Mouse (Mus musculus): ENCODE data around the gene Lhfpl4.
A peak's percentile ranks its signal among the peaks of the same experiment; 100 is the strongest.

Gene Lhfpl4

DNA sequence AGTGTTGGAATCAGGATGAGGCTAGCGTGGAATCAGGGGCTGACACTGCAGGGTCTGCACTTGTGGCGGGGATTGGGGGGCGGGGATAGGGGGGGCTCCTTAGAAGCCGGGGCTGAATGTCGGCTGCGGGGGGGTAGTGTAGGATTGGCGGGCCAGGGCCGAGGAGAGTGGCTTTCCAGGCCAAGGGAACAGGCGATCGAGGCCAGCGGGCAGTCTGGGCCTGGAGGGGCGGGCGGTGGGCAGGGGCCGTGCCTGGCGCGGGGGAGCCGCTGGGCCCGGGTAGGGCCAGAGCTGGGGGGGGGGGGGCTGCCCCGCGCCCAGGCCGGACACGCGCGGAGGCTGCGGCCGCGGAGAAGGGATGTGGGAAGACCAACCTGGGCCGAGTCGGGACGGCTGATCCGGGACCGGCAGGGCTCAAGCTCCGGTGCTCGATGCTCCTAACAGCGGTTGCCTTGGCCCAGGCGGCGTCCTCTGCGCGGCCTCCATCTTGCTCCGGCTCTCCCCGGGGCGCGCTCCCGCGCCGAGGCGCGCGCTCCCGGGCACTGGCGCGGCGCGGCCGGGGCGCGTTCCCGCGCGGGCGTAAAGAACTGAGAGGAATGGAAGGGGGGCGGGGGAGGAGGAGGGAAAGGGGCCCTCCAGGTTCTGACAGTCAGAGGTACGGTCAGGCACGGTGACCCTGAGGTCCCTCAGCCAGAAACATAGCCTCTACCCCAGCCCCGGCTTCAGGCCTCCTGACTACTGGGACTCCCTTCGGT lies at the start of gene Lhfpl4:
Gene Lhfpl4 (minus strand): TSS at position 544 of the 755 bp plus-strand sequence.
- no peak for DNase-seq

DNA sequence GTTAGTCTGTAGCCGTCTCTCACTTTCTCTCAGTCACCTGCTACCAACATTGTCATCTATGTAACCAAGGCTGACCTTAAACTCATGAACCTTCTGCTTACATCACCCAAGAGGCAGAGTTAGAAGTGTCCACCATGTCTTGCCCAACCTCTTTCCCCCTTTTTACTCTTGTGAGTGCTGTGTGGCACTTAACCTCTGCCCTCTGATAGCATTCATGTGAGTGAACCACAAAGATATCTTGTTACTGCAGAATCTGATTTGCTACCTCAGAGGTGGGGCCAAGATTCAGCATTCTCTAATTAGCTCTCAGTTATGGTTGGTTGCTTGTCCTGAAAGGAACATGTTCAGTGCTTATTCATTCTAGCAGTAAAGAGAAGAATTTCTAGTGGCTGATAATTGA lies 47.6 kb upstream of the Lhfpl4 start:
- DNase-seq = peak in 1 of 2 experiments; percentile 57

DNA sequence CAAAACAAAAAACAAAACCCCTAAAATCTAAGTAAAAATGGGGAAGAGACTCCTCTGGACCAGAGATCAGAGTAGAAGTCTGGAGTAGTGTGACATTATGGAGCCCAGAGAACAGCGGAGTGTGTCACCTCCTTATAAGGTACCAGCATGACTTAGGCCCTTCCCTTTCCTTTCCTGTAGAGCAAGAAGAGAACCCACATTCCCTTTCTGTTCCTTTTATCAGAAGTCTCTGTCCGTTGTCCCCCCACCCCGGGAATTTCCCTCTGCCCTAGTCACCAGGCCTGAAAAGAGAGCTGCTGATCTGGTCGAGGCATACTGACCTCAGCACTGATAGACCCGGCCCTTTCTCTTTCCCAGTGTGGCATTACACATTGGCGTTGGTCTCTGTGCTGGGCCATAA lies 43.3 kb upstream of the Lhfpl4 start:
- DNase-seq = peak; percentile 18 to 23

DNA sequence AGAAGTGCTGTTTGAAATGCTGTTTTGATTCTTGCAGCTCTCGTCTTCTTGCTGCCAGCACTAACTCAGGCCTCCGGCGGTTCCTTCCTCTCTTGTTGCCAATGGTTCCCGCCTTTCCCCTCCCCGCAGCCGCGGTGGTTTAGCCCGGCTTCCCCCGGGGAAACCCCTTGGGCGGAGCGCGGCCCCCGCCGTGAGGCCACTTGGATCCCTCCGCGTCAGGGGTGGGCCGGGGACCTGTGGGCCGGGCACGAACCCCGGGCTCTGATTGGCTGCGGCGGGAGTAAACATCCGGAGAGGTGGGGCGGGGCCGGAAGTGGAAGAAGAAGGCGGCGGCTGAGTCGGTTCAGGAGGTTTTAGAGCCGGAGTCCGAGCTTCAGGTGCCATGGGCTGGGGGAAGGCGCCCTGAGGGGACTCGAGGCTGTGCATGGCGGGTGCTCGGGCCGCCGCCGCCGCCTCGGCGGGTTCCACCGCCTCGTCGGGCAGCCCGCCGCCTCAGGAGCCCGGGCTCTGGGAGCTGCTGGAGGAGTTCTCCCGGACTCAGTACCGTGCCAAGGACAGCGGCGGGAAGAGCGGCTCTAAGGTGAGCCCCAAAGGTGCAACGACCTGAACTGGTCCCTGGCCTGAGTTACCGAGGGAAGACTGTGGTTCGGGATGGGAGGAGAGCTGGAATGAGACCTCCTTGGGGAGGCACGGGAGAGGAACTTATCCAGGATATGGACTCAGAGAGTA lies 42.5 kb upstream of the Lhfpl4 start, which contains the start of gene Mtmr14:
Gene Mtmr14 (plus strand): TSS at position 302 of the 729 bp plus-strand sequence.
- peak; percentile 99 for DNase-seq

DNA sequence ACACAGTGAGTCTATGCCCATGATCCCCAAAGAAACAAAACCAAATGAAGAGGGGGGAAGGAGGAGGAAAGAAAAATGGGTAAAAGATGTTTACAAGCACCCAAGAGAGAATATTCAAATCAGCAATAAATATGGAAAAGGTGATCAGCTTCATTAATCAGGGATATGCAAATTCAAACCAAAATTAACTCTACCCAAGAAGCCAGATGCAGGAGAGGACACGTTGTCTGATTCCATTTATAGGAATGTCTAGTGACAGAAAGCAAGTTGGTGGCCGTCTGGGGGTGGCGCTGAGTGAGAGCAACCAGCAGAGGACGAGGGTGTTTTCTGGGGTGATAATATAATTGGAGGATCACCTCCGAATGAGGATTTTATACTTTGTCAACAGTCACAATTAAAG lies 40.0 kb upstream of the Lhfpl4 start:
- no peak for DNase-seq

DNA sequence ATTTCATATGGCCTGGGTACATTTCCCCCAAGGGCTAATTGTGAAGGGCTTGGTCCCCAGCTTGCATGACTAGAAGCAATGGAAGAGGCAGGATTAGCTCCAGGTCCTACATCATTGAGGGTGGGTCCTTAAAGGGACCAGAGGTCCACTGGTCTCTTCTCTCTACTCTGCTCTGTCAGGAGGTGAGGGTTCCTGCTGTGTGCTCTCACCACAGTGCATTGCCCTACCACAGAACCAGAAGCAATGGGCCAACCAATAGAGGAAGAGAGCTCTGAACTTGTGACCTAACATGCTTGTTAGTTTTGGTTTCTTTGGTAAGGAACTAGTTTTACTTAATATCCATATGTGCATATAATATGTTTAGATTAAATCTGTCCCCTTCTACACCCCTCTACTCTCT lies 31.5 kb upstream of the Lhfpl4 start:
- DNase-seq = no peak

DNA sequence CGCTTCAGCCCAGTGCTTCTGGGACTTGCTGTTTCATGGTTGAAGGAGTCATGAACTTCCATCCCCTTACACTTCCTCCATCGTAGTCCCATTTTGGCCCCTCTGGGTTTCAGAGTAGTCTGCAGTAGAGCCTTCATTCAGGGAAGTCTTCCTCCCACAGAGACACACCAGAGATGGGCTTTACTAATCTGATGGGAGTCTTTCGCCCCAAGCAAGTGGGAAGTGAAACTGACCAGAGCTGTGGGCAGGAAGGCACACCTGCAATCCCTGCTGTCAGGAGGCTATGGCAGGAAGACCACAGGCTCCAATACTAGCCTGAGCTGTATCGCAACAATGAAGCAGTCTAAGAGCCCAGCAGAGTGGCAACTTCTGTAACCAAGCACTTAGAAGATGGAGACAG lies 30.6 kb upstream of the Lhfpl4 start:
- peak; percentile 7 to 15 for DNase-seq

DNA sequence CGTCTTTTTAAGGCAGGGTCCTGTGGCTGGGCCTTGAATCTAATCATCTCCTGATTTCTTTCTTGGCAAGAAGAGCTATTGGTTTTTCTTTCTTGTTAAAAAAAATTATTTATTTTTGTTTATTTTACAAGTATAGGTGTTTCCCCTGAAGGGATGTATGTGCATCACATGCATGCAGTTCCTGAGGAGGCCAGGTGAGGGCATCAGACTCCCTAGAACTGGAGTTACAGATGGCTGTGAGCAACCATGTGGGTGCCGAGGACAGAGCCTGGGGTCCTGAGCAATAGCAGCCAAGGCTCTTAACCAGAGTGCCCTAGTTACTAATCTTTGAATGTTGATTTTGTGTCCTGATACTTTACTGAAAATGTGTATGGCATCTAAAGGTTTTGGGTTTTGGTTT lies 21.1 kb upstream of the Lhfpl4 start:
- DNase-seq = no peak

DNA sequence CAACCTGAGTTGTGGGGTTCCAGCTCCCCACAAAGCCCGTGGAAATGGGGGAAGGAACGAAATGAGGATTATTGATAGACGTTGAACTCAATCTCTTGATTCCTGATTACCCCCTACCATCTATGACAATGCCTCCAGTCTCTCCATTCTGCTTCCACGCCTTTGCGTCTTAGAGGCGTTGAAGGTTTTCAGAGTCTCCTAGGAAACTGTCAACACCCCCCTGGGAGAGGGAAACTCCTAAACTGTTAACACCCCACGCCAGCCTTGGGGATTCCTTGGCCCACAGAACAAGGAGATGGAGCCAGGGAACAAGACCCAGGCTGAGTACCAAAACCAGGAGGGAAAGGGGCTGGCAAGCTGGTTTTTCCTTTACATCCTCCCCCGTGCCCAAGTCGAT lies 410 bp upstream of the Lhfpl4 start:
- no peak for DNase-seq

DNA sequence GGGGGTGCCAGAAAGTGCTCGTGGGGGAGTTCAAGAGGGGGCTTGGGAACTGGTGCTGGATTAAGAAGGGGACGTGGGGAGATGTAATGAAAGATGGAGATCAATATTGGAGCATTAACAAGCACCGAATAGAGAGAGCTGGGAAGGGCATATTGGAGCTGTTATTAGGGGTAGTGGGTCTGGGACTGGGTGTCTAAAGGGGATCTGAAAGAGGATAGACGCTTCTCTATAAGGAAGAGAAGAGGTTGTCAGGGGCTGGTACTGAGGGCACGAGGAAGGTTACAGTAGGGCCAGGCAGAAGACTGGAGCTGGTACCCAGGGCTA lies 705 bp downstream of the Lhfpl4 start:
- no peak for DNase-seq

DNA sequence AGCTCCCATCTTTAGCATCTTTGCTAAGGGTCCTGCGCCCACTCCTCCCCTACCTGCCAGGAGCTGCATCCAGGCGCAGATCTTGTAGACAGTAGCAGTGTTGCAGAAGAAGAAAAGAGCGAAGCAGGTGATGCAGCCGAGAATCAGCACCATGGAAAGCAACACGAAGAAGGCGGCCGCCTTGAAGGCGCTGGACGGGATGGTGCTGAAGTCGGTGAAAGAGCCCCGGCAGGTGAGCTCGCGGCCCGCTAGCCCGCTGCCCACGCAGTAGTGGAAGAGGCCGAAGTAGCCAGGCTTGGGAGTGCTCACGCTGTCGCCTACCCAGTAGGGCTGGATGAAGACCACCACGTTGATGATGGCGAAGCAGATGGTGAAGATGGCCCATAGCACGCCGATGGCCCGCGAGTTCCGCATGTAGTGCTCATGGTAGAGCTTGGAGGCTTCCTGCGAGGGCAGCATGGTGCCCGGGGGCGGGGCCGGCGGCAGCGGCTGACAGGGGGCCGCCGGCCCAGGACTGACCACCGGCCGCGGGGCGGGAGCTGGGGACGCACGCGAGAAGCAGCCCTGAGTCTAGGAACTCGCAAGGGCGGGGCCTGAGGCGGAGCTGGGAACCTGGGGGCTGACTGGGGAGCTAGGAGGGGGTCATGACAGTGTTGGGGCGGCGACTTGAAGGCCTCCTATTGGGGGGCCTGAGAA lies 1.3 kb downstream of the Lhfpl4 start:
- peak in 1 of 2 experiments; percentile 19 for DNase-seq

DNA sequence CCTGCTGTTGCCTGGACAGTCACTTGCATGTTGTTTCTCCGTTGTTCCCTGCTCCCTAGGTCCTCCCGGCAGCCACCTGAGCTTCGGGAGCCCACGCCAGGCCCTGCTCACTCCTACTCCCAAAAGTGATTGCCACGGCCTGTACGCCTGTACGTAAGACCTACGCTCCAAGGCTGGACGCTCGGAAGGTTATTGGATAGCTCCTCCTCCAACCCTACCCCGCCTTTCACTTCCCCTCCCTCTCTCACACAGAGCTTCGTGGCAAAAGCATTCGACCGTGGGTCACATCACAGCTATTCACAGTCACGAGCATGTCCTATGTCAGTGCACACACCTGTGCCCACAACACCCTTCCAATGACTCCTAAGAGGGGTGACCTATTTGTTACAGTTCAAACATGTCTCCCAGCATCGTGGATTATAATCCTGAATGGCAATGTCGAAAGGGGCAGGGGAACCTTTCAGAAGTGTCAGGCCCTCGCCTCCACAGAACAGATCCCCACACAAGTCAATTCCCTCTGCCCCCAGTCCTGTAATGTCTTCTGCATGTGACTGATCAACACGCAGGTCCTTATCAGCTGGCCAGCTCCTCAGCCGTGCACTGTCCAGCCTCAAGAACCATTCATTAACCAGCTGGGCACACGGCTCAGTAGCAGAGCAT lies 10.2 kb downstream of the Lhfpl4 start:
- no peak for DNase-seq

DNA sequence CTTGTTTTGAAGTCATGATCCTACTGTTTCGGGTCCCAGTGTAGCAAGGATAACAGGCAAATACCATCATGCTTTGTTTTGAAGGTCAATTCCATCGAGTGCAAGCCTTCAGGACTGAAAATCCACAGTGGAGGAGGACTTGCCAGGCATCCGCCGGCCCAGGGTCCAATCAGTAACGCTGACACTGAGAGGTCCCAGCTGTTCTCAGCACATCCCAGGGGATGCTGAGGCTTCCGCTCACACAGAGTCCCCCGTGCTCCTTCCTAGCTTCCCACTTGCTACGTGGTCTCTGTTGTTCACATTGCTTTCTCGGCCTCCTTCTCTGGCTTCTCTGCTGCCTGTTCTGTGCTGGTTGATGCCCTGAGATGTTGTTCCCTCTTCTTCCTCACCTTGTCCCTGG lies 11.0 kb downstream of the Lhfpl4 start:
- DNase-seq = no peak

DNA sequence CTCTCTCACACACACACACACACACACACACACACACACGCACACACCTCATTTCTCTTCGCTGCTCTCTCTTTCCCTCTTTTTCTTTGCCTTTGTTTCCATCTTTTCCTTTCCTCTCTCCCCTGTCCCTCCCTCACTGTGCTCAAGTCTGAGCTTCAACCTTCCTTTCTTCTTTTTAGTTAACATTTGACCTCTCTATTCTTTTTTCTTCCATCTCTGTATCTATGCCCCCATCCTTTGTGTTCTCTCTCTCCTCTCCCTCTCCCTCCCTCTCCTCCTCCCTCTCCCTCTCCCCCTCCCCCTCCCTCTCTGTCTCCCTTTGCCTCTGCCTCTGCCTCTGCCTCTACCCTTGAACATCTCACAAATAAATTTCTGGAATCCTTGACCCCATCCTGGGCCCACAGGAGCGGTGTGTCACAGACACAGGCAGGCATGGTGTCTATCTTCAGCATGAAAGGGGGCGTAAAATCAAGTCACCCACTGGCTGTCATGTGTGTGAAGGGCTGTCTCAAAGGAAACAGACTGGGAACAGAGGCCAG lies 15.9 kb downstream of the Lhfpl4 start:
- no peak for DNase-seq

DNA sequence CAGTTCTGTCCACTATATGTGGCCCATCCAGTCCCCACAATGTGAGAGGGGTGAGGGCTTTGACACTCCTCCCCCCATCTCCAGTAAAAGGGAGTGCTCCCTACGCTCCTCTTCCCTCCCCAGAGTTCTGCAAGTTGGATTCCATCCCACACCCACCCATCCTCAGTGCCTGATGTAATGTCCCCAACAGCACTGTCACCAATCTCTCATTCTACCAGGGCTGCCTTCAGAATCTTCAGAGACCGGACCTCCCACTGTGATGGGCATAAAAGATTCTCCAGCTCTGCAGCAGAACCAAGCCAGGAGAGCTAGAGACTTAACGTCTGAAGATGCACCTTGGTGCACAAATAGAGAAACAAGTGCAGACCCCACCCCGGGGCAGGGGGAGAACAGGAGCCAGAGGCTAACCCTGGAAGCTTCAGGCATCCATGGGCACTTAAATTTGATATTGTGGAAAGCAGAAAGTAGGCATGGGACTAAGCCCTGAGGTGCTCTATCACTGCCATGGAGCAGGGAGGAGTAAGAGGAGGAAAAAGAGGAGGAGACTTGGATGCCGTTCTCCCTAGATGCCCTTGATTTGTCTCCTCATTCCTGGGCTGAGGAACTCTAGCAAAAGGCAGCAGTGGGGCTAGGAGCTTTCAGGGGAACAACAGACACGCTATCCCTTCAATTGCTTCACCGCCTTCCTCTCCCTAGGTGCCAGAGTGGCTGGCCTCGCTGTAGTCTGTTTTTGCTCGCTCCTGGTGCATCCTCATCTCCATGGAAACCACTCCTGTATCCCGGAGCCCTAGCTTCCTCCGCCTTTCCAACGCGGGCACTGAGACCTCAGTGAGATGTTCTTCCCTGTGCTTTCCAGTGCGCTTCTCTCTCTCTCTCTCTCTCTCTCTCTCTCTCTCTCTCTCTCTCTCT lies 16.6 kb downstream of the Lhfpl4 start:
- no peak for DNase-seq

DNA sequence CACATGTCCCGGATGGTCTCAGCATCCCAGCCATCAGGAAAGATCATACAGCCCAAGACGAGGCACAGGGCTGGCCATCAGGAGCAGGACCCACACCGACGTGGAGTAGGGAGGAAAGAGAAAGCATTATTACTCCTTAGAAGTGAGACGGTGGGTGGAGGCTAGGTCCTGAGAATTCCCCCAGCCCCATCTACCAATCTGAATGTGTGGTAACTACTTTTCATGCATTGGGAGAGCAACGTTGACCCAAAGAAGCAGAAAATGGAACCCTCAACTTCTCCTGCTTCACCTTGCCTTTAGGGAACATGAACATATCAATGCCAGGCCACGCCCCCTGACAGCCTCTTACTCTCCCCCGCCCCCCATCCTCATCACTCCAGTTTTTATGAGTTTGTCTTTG lies 18.6 kb downstream of the Lhfpl4 start:
- no peak for DNase-seq

DNA sequence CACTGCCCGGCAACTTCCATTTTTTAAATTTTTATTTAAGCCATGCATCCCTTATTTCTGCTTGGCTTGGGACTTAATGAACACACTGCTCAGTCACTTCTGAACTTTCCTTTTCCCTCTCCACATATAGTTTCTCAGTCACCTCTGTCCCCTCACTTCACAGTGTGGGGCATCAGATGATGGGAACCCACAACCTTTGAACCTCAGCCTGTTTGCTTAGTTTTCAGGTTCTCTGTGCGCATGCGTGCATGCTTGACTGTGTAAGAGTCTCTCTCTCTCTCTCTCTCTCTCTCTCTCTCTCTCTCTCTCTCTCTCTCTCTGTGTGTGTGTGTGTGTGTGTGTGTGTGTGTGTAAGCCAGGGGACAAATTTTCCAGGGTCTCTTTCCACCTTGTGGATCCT lies 19.7 kb downstream of the Lhfpl4 start:
- no peak for DNase-seq

DNA sequence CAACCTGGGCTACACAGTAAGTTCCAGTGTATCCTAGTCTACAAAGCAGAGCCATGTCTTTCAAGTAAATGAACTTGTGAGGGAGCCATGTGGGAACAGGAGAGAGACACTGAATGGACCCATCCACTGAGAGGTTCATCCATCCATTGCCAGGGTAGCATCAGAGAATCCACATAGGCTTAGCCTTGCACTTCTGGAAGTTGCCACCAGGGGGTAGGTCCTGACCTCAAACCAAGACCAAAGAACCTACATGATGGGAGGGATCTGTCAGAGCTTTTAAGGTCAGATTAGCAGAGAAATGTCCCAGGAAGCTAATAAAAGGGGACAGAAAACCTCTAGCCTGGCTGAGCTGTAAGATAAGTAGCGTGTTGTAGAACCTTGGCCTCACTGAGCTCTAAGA lies 22.6 kb downstream of the Lhfpl4 start:
- DNase-seq = peak; percentile 50 to 56

DNA sequence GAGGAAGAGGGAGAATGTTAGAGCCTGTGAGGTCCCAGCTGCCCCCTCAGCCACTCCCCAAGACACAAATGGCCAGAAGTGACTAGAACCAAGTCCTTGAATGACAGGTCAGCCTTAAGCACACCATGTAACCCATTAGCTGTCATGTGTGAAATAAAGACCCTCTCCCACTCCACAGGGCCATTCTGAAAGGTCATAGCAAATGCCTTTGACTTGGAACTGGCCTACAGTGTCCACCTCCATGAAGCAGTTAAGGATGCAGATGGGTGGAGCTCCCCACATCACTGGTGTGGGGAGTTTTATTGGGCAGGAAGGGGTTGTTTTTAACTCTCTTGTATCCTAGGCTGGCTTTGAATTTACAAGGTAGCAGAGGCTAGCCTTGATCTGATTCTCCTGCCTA lies 23.2 kb downstream of the Lhfpl4 start:
- DNase-seq = no peak

DNA sequence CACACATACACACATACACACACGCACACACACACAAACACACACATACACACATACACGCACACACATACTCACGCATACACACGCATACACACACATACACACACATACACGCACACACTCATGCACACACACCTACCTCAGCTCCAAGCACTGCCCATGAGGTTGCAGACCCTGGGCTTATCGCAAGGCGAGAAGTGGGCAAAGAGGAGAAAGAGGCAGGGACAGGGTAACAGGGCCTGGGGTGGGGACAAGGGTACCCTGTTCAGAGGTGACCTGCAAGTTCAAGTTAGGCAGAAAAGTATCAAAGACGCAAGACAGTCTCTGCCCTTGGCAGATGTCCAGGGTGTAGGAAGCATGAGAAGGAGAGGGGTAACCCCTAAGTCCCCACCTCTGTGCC lies 24.5 kb downstream of the Lhfpl4 start:
- no peak for DNase-seq

DNA sequence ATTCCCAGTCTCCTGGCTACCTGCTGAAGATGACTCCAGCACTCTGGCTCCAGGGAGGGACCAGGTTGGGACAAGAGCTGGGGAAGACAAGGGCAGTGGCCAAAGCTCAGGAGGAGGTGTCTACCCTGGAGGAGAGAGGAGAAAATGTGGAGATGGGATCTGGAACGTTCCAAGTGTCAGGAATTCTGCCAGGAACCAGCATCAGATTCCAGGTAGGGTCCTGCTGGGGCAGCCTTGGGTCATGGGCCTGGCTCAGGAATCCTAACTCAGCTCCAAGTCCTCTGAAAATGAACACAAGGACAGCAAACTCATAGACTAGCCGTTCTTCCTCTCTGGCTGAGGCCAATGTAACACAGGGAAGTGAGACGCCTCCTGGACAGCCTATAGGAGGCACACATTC lies 25.3 kb downstream of the Lhfpl4 start:
- DNase-seq = no peak
